Mouse (Mus musculus) embryo, embryonic 10 days (tissue): ENCODE results near the gene Slc25a22.
"Not testable (repeated sequence)": the region's sequence is repeated elsewhere in the genome, so short reads cannot be mapped to it uniquely, and the experiment has no call there.

Experiments used
- DNase-seq: peaks from one replicate; pipeline ENCODE4 v3.0.0-alpha.2; 2015; ENCODE audit warnings: low spot score

Gene Slc25a22

GRCm38 (mm10) chr7:141457986-141458660, 20.4 kb upstream of the Slc25a22 start:
- peak; percentile 63 for DNase-seq

GRCm38 (mm10) chr7:141457236-141457635, 19.5 kb upstream of the Slc25a22 start:
- no peak for DNase-seq

GRCm38 (mm10) chr7:141456739-141457138, 19.0 kb upstream of the Slc25a22 start:
- DNase-seq, result no peak

- DNase-seq, result peak; percentile 78
These were observed 18.1 kb upstream of the Slc25a22 start for GRCm38 (mm10) chr7:141455610-141456314.

- peak; percentile 93 for DNase-seq
These were observed 17.4 kb upstream of the Slc25a22 start, which contains the start of gene Pnpla2 for GRCm38 (mm10) chr7:141454967-141455551. Pnpla2 (plus strand) TSS chr7:141455198.

- no peak for DNase-seq
These were observed 15.9 kb upstream of the Slc25a22 start for GRCm38 (mm10) chr7:141453636-141454035.

GRCm38 (mm10) chr7:141451928-141452327, 14.2 kb upstream of the Slc25a22 start:
- DNase-seq, result no peak

GRCm38 (mm10) chr7:141447110-141447991, 9.7 kb upstream of the Slc25a22 start, which contains the start of gene Rplp2:
Rplp2 (plus strand) TSS chr7:141447370.
- DNase-seq, result peak; percentile 96

GRCm38 (mm10) chr7:141446374-141446773, 8.7 kb upstream of the Slc25a22 start:
- not testable (repeated sequence) for DNase-seq

GRCm38 (mm10) chr7:141443828-141444237, 6.1 kb upstream of the Slc25a22 start, which contains the start of gene Pidd1:
Pidd1 (minus strand) TSS chr7:141444025.
- DNase-seq, result peak; percentile 91

GRCm38 (mm10) chr7:141443081-141443821, 5.6 kb upstream of the Slc25a22 start:
- DNase-seq, result peak; percentile 76

- no peak for DNase-seq
These were observed 4.5 kb upstream of the Slc25a22 start for GRCm38 (mm10) chr7:141442199-141442598.

GRCm38 (mm10) chr7:141441460-141441859, 3.8 kb upstream of the Slc25a22 start:
- DNase-seq, result no peak

GRCm38 (mm10) chr7:141440613-141441012, 2.9 kb upstream of the Slc25a22 start:
- peak; percentile 73 for DNase-seq

GRCm38 (mm10) chr7:141439811-141440210, 2.1 kb upstream of the Slc25a22 start:
- no peak for DNase-seq

- no peak for DNase-seq
These were observed 1.5 kb upstream of the Slc25a22 start for GRCm38 (mm10) chr7:141439140-141439679.

GRCm38 (mm10) chr7:141438201-141438968, 693 bp upstream of the Slc25a22 start:
- DNase-seq, result no peak

GRCm38 (mm10) chr7:141436523-141436892, 1.2 kb downstream of the Slc25a22 start:
- no peak for DNase-seq

GRCm38 (mm10) chr7:141435856-141436522, 1.7 kb downstream of the Slc25a22 start:
- DNase-seq, result no peak
